Mouse (Mus musculus) neural tube, embryonic 15.5 days (tissue): ENCODE measurements around the gene Slbp. TPM values are rescaled to one million over a fixed set of nuclear protein-coding genes. Genes with fewer than 3 reads are reported as not detected.

Experiments
- ATAC-seq: fragments of 200-750 bp; cut with Nextera tagmentation; 2 replicates; pipeline ENCODE4 v1.8.0; 2017; ENCODE audit warnings: mild to moderate bottlenecking, moderate TSS enrichment, moderate library complexity; ENCODE audit not compliant: low FRiP score
- H3K27ac ChIP-seq: fragments of 300-500 bp; sonication (generic); replicated peaks from 2 replicates; pipeline ENCODE4 v1.5.1; 2015; ENCODE audit warnings: mild to moderate bottlenecking, inconsistent platforms
- H3K27me3 ChIP-seq: fragments of 300-500 bp; sonication (generic); replicated peaks from 2 replicates; pipeline ENCODE4 v1.6.1; 2015; ENCODE audit warnings: inconsistent platforms
- H3K36me3 ChIP-seq: fragments of 300-500 bp; sonication (generic); 2 replicates; pipeline ENCODE4 v1.6.1; 2015; ENCODE audit warnings: inconsistent platforms
- H3K4me1 ChIP-seq: fragments of 300-500 bp; sonication (generic); 2 replicates; pipeline ENCODE4 v1.6.1; 2015; ENCODE audit warnings: inconsistent platforms
- H3K4me2 ChIP-seq: fragments of 300-500 bp; sonication (generic); 2 replicates; pipeline ENCODE4 v1.6.1; 2015; ENCODE audit warnings: inconsistent platforms, mild to moderate bottlenecking, moderate library complexity
- H3K4me3 ChIP-seq: fragments of 300-500 bp; sonication (generic); replicated peaks from 2 replicates; pipeline ENCODE4 v1.5.1; 2015; ENCODE audit warnings: mild to moderate bottlenecking, inconsistent platforms
- H3K9ac ChIP-seq: fragments of 300-500 bp; sonication (generic); replicated peaks from 2 replicates; pipeline ENCODE4 v1.6.1; 2015; ENCODE audit warnings: mild to moderate bottlenecking, inconsistent platforms
- H3K9me3 ChIP-seq: fragments of 300-500 bp; sonication (generic); replicated peaks from 2 replicates; pipeline ENCODE4 v1.6.1; 2016; ENCODE audit warnings: inconsistent platforms
- whole genome bisulfite sequencing: fragments of 180-500 bp; shearing (Covaris S2); methylation state at CpG from one replicate; pipeline ENCODE4 v1.1.7; 2015; ENCODE audit warnings: mixed read lengths; 5-methylcytosine and 5-hydroxymethylcytosine counted together
- polyA plus RNA-seq: library from polyadenylated mRNA; unstranded; fragments of >200 nt; fragmentation: Nextera tagmentation; extraction: Ambion mirVana; gene quantifications from 2 replicates; pipeline ENCODE4 v1.2.1, GENCODE M21; 2015

Gene Slbp
- polyA plus RNA-seq, 1 experiment from 2014 or later = 120 TPM

DNA sequence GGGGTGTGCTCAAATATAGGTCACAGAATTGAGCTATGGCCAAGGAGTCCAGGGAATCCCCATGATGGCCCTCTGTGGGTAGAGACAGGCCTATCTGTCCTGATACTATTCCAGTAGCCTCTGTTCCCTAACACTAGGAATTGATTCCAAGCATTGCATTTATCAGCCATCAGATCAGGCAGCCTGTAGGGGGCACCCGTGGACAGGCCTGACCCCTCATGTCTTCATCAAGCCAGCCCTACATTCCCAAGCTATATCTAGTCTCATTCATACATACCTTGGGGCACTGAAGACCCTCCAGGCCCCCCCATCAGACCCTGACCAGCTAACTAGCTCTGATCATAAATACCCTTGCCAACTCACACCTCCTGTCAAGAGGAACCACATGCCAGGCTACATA lies 23.6 kb upstream of the Slbp start:
- Histone ChIP-seq H3K36me3 (no peaks in the 10 kb centered on the region), H3K9ac (no peak overlapping the region), H3K27me3 (no peaks in the 10 kb centered on the region), H3K4me2 (no peak overlapping the region), H3K27ac (no peak overlapping the region), H3K9me3 (no peaks in the 10 kb centered on the region), H3K4me3 (no peak overlapping the region), H3K4me1 (peaks cover 12% of the 10 kb centered on the region; the same call in 1 of the 2 replicates)
- 4% methylated on average over 1 of the region's 1 CpGs for WGBS
- no peak for ATAC-seq

- no peak overlapping the region for H3K4me3 ChIP-seq
- no peak overlapping the region for H3K9ac ChIP-seq
- H3K4me1 ChIP-seq = peaks cover 12% of the 10 kb centered on the region; the same call in 1 of the 2 replicates
- no peaks in the 10 kb centered on the region for H3K27me3 ChIP-seq
- ATAC-seq = peak; percentile 78
- no peaks in the 10 kb centered on the region for H3K9me3 ChIP-seq
- WGBS = 45% methylated on average over 3 of the region's 3 CpGs
- H3K36me3 ChIP-seq = no peaks in the 10 kb centered on the region
- no peak overlapping the region for H3K27ac ChIP-seq
- H3K4me2 ChIP-seq = no peak overlapping the region
Measured at GRCm38 (mm10) chr5:33674439-33674838, 22.1 kb upstream of the Slbp start.

GRCm38 (mm10) chr5:33671659-33672058 lies 19.3 kb upstream of the Slbp start:
- Histone ChIP-seq H3K4me1 (peaks cover 12% of the 10 kb centered on the region; the same call in 1 of the 2 replicates), H3K9ac (no peak overlapping the region), H3K4me3 (no peak overlapping the region), H3K27ac (no peak overlapping the region), H3K27me3 (no peaks in the 10 kb centered on the region), H3K4me2 (no peak overlapping the region), H3K36me3 (peaks cover 3% of the 10 kb centered on the region; the same call in 1 of the 2 replicates), H3K9me3 (no peaks in the 10 kb centered on the region)
- no peak for ATAC-seq
- WGBS = 84% methylated on average over 5 of the region's 5 CpGs

- no peak overlapping the region for H3K27ac ChIP-seq
- H3K4me2 ChIP-seq = no peak overlapping the region
- ATAC-seq = no peak
Measured at GRCm38 (mm10) chr5:33668223-33668622, 15.8 kb upstream of the Slbp start.

DNA sequence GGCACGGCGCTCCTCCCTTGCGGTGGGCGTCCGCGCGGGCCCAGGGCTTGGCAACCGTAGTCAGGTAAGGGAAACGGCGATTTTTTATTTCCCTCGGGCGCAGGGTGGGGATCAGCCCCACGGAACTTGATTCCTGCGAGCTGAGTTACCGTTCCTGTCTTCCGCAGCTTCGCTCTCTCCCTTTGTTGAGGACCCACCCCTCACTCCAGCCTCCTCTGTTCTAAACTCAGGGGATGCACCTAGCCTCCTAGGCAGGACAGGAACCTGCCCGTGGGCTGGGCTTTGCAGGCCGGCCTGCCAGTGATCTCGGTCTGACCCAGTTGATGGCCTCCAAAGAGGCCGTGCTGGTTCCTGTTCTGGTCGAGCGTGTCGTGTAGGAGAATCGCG lies 6.3 kb upstream of the Slbp start:
- Histone ChIP-seq H3K9ac (peak overlapping the region; percentile 56), H3K4me2 (peak overlapping the region; percentile 93), H3K36me3 (peaks cover 14% of the 10 kb centered on the region), H3K4me1 (peaks cover 43% of the 10 kb centered on the region), H3K27me3 (no peaks in the 10 kb centered on the region), H3K9me3 (no peaks in the 10 kb centered on the region), H3K4me3 (peak overlapping the region; percentile 82), H3K27ac (no peak overlapping the region)
- ATAC-seq = peak; percentile 0; the same call in 1 of the 2 replicates
- under 1% methylated on average over 26 of the region's 26 CpGs for WGBS

More at GRCm38 (mm10) chr5:33668223-33668622, 15.8 kb upstream of the Slbp start:
- no peaks in the 10 kb centered on the region for H3K4me1 ChIP-seq
- peaks cover 3% of the 10 kb centered on the region; the same call in 1 of the 2 replicates for H3K36me3 ChIP-seq
- no peaks in the 10 kb centered on the region for H3K9me3 ChIP-seq
- H3K4me3 ChIP-seq = no peak overlapping the region
- H3K9ac ChIP-seq = no peak overlapping the region
- H3K27me3 ChIP-seq = no peaks in the 10 kb centered on the region

DNA sequence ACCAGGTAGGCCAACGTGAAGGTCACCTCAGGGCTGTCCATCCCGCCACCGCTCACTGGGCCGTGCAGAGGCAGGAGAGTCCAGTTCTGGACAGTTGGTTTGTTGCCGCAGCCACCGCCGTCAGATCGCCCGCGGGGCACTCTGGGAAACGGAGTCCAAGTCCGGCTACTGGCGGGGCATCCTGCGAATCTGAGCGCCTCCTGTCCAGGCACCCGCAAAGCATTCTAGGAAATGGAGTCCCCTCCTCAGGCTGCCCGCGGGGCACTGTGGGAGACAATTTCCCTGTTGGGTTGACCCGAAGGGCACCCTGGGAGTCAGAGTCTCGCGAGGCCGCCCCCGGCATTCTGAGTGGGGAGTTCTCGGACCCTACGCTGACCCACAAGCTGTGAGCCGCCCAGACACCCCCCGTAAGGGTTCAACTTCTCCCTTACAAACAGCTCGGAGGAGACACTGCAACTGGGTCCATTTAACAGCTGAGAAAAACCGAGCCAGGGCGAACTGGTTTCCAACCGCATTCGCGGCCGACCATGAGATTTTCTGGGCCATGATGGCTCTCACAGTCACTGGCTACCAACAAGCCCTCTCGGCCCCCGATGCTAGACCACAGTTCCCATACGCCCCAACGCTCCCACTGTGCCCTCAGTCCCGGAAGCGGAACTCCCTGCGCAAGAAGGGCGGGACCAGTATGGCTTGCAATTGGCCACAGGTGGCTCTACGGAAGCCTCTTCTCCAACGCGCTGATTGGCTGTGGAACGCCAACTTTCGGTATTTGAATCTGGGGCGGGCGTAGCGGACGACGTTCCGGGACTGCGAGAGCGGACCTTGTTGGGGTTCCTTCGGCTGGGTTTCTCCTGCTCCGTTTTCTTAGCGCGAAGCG lies 5.7 kb upstream of the Slbp start, which contains the start of the genes Tacc3 and Tmem129:
Gene Tacc3, plus strand, starts transcription at position 342 of the 877 bp plus-strand sequence.
Gene Tmem129, minus strand, starts transcription at position 630 of the 877 bp plus-strand sequence.
- H3K27ac ChIP-seq = peak within 1 kb of the TSS; percentile 99

DNA sequence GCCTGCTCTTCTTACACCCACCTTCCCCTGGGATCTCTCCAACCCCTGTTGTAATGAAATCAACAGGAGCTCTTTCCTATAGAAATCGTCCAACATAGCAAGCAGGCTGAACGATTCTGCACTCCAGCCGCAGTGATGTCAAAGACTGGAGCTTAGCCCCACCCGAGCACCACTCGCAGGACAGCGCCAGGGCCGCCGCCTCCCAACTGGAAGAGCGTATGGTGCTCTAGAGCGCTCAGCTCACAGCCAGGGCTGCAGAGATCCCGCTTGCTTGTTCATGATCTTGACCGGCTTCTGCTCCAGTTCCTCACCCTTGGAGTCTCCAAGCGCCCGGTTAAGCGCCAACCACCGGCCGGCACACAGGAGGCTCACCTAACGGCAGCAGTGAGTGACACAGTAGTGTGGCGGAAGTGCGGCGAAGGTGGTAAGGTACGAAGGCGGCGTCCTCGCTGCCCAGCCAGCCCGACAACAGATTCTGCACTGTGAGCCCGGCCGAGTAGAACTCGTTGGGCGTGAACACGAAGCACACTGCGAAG lies 4.9 kb upstream of the Slbp start:
- Histone ChIP-seq H3K4me3 (peak overlapping the region; percentile 82), H3K4me1 (peaks cover 46% of the 10 kb centered on the region), H3K4me2 (peak overlapping the region; percentile 93), H3K27me3 (no peaks in the 10 kb centered on the region), H3K36me3 (peaks cover 14% of the 10 kb centered on the region), H3K27ac (peak overlapping the region; percentile 99), H3K9me3 (no peaks in the 10 kb centered on the region), H3K9ac (peak overlapping the region; percentile 75)
- under 1% methylated on average over 32 of the region's 32 CpGs for WGBS
- ATAC-seq = peak; percentile 0; the same call in 1 of the 2 replicates

More for the DNA sequence above, 5.7 kb upstream of the Slbp start, which contains the start of the genes Tacc3 and Tmem129:
- H3K27me3 ChIP-seq = no peaks in the 10 kb centered on the region
- H3K4me1 ChIP-seq = peaks cover 43% of the 10 kb centered on the region
- H3K4me2 ChIP-seq = peak within 1 kb of the TSS; percentile 93
- peaks cover 14% of the 10 kb centered on the region for H3K36me3 ChIP-seq
- H3K9me3 ChIP-seq = no peaks in the 10 kb centered on the region
- under 1% methylated on average over 60 of the region's 60 CpGs for WGBS
- peak within 1 kb of the TSS; percentile 75 for H3K9ac ChIP-seq
- peak within 1 kb of the TSS; percentile 82 for H3K4me3 ChIP-seq
- ATAC-seq = peak; percentile 97

GRCm38 (mm10) chr5:33656739-33657138 lies 4.4 kb upstream of the Slbp start:
- Histone ChIP-seq H3K4me3 (peak overlapping the region; percentile 82), H3K4me2 (peak overlapping the region; percentile 93), H3K9me3 (no peaks in the 10 kb centered on the region), H3K27me3 (no peaks in the 10 kb centered on the region), H3K36me3 (peaks cover 14% of the 10 kb centered on the region), H3K4me1 (peaks cover 46% of the 10 kb centered on the region), H3K9ac (peak overlapping the region; percentile 75), H3K27ac (peak overlapping the region; percentile 99)
- no peak for ATAC-seq
- WGBS = 42% methylated on average over 1 of the region's 1 CpGs

DNA sequence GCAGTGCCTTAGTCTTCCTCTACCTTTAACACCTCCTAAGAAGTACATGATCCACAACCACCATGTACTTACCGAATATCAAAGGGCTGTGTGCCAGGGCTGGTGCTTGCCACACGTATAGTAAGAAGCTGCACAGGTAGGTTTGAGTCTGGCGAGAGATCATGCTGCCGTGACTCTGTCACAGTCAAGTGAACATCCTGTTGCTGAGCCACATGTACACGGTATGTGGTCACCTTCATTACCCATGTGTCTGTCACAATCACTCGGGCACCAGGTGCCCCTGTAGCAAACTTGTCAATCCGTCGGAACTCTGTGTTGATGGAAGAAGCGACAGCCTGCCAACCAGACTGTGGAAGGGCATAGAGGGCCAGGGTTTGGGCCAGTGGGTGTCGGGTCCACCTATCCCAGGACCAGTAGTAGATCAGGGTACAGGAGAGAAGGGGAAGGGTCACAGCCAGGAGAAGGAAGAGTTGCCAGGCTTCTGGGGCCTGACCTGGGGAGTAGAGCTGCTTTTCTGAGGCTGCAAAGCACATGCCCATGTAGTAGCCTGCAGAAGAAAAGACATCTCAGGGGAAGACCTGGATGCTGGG lies 3.0 kb upstream of the Slbp start:
- WGBS = 95% methylated on average over 10 of the region's 10 CpGs
- no peak overlapping the region for H3K4me3 ChIP-seq
- peaks cover 14% of the 10 kb centered on the region for H3K36me3 ChIP-seq
- H3K27ac ChIP-seq = no peak overlapping the region
- H3K9me3 ChIP-seq = no peaks in the 10 kb centered on the region
- no peak overlapping the region for H3K9ac ChIP-seq
- H3K4me1 ChIP-seq = peaks cover 56% of the 10 kb centered on the region
- no peak for ATAC-seq
- H3K27me3 ChIP-seq = no peaks in the 10 kb centered on the region
- no peak overlapping the region for H3K4me2 ChIP-seq

DNA sequence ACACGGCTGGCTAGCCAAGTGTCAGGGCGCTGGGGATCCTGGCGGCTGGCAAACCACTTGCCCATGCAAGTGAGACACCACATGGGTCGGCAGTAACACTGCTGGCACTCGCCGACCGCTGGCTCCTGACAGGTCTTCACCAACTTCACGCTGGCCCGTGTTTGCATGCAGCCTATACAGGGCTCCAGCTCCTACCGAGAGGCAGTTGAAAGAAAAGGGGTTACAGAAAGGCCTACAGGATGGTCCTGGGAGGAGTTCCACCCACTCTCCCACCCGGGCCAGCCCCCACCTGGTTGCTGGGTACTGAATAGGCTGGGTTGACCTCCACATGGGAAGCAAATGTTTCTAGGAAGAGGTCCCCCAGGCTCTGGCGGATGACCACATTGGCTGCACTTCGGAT lies 2.0 kb upstream of the Slbp start:
- H3K36me3 ChIP-seq = peaks cover 20% of the 10 kb centered on the region
- H3K4me1 ChIP-seq = peaks cover 61% of the 10 kb centered on the region
- whole genome bisulfite sequencing = 97% methylated on average over 13 of the region's 13 CpGs
- H3K4me3 ChIP-seq = no peak overlapping the region
- no peak for ATAC-seq
- no peaks in the 10 kb centered on the region for H3K27me3 ChIP-seq
- H3K9ac ChIP-seq = no peak overlapping the region
- H3K27ac ChIP-seq = no peak overlapping the region
- no peak overlapping the region for H3K4me2 ChIP-seq
- H3K9me3 ChIP-seq = no peaks in the 10 kb centered on the region

- Histone ChIP-seq H3K36me3 (peaks cover 28% of the 10 kb centered on the region), H3K4me1 (peaks cover 51% of the 10 kb centered on the region), H3K9ac (0 out of 2 replicates have a peak overlapping the region, but pooled peaks have one; percentile 11), H3K4me2 (peak overlapping the region; percentile 68), H3K4me3 (peak overlapping the region; percentile 85), H3K27me3 (no peaks in the 10 kb centered on the region), H3K27ac (peak overlapping the region; percentile 99), H3K9me3 (no peaks in the 10 kb centered on the region)
- 2% methylated on average over 9 of the region's 9 CpGs for WGBS
- ATAC-seq = peak; percentile 7; the same call in 1 of the 2 replicates
Measured at GRCm38 (mm10) chr5:33652783-33653173, 404 bp upstream of the Slbp start.
